Mouse (Mus musculus) heart, postnatal 0 days (tissue): ENCODE measurements around the gene Ptprm. TPM values are rescaled to one million over a fixed set of nuclear protein-coding genes. Genes with fewer than 3 reads are reported as not detected.
A peak's percentile ranks its signal among the peaks of the same experiment; 100 is the strongest.

Experiments used
- ATAC-seq: fragments of 200-750 bp; cut with Nextera tagmentation; 2 replicates; pipeline ENCODE4 v1.8.0; 2017; ENCODE audit warnings: low read depth, moderate number of reproducible peaks, moderate library complexity; ENCODE audit not compliant: insufficient read depth
- DNase-seq: peaks from one replicate; pipeline ENCODE4 v3.0.0-alpha.2; 2016; ENCODE audit warnings: low spot score
- H3K27ac ChIP-seq: fragments of 300-500 bp; sonication (generic); 2 replicates; pipeline ENCODE4 v1.5.1; 2014; ENCODE audit warnings: low read depth, mild to moderate bottlenecking
- H3K27me3 ChIP-seq: fragments of 300-500 bp; sonication (generic); 2 replicates; pipeline ENCODE4 v1.6.1; 2014; ENCODE audit warnings: low read length, mixed read lengths; ENCODE audit not compliant: control insufficient read depth, insufficient read depth
- H3K36me3 ChIP-seq: fragments of 300-500 bp; sonication (generic); replicated peaks from 2 replicates; pipeline ENCODE4 v1.6.1; 2014; ENCODE audit warnings: low read length, mixed read lengths; ENCODE audit not compliant: control insufficient read depth, insufficient read depth
- H3K4me1 ChIP-seq: fragments of 300-500 bp; sonication (generic); 2 replicates; pipeline ENCODE4 v1.6.1; 2014; ENCODE audit warnings: antibody characterized with exemption; ENCODE audit not compliant: control insufficient read depth, insufficient read depth
- H3K4me2 ChIP-seq: fragments of 300-500 bp; sonication (generic); 2 replicates; pipeline ENCODE4 v1.6.1; 2014; ENCODE audit warnings: low read depth, mild to moderate bottlenecking, low read length, moderate library complexity
- H3K4me3 ChIP-seq: fragments of 300-500 bp; sonication (generic); 2 replicates; pipeline ENCODE4 v1.5.1; 2014; ENCODE audit warnings: low read depth, low read length
- H3K9ac ChIP-seq: fragments of 300-500 bp; sonication (generic); replicated peaks from 2 replicates; pipeline ENCODE4 v1.6.1; 2014; ENCODE audit warnings: low read depth, low read length, mixed read lengths
- H3K9me3 ChIP-seq: fragments of 300-500 bp; sonication (generic); replicated peaks from 2 replicates; pipeline ENCODE4 v1.6.1; 2016; ENCODE audit warnings: low read length; ENCODE audit not compliant: control insufficient read depth
- CTCF ChIP-seq: IDR thresholded peaks from 2 replicates; pipeline ENCODE4 v1.5.1; 2016; ENCODE audit warnings: antibody characterized with exemption, control low read depth, low read depth
- EP300 ChIP-seq: IDR thresholded peaks from 2 replicates; pipeline ENCODE4 v1.6.1; 2016; ENCODE audit warnings: antibody characterized with exemption, low read depth
- WGBS: fragments of 180-500 bp; shearing (Covaris S2); extraction: QIAGEN DNeasy Blood & Tissue Kit; methylation state at CpG from one replicate; pipeline ENCODE4 v1.1.7; 2014; 5-methylcytosine and 5-hydroxymethylcytosine counted together
- polyA plus RNA-seq: library from polyadenylated mRNA; unstranded; fragments of >200 nt; fragmentation: Nextera tagmentation; extraction: Ambion mirVana; gene quantifications from 2 replicates; pipeline ENCODE4 v1.2.1, GENCODE M21; 2015
- total RNA-seq: library from RNA; depleted of rRNA; stranded (reverse); fragments of >200 nt; gene quantifications from 2 replicates; pipeline ENCODE4 v1.2.3, GENCODE M21; 2014; ENCODE audit warnings: low replicate concordance

Ptprm gene
- total and polyA plus RNA-seq, 2 experiments from 2014 or later = 11.9 to 48.0 TPM

DNA sequence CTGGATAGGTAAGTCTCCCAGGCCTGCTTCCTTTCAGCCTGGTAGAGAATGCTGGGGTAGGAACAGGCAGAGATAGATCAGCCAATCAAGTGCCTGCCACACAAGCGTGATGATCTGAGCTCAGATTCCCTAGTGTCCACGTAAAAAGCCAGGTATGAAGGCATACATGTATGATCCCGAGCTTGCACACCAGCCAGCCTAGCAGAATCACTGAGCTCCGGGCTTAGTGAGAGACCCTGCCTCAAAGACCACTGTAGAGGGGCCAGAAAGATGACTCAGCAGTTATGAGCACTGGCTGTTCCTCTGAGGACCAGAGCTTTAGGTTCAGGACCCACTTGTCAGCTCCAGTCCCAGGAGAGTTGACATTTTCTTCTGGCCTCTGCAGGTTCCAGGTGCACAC lies 52.9 kb downstream of the Ptprm start:
- H3K4me3 ChIP-seq = no peak overlapping the region
- ATAC-seq (no peak), DNase-seq (no peak)
- H3K9ac ChIP-seq = no peak overlapping the region
- no peaks in the 10 kb centered on the region for H3K27me3 ChIP-seq
- TF ChIP-seq CTCF = no peak
- TF ChIP-seq EP300 = no peak
- WGBS = 95% methylated on average over 4 of the region's 4 CpGs
- H3K27ac ChIP-seq = no peak overlapping the region
- no peak overlapping the region for H3K4me2 ChIP-seq
- H3K9me3 ChIP-seq = no peaks in the 10 kb centered on the region
- H3K36me3 ChIP-seq = no peaks in the 10 kb centered on the region
- H3K4me1 ChIP-seq = peaks cover 24% of the 10 kb centered on the region

DNA sequence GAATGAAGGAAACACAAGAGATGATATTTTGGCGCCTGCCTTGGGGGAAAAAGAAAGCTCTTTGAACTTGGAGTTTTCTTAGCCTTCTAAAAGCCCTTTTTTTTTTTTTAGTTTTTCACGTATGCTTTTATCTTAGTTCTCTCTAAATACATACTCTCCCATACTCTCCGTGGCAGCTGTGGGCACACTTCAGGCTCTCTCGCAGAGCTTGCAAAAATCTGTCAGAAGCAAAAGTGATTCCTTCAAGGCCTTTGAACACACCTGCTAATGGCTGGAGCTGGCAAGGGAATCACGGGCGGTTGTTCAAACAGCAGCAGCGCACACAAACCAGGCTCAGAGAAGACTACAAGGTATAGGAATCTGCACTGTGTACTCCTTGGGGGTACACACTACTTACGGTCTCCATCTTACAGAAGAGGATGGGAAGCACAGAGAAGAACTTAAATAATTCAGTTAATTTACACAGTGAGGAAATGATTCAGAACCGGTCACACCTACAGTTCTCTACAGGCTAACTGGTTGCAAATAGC lies 55.9 kb downstream of the Ptprm start:
- no peak overlapping the region for H3K4me2 ChIP-seq
- H3K27me3 ChIP-seq = no peaks in the 10 kb centered on the region
- WGBS = 73% methylated on average over 9 of the region's 9 CpGs
- no peak overlapping the region for H3K4me3 ChIP-seq
- ATAC-seq = no peak
- TF ChIP-seq EP300 = no peak
- TF ChIP-seq CTCF = no peak
- H3K9me3 ChIP-seq = no peaks in the 10 kb centered on the region
- H3K9ac ChIP-seq = no peak overlapping the region
- H3K27ac ChIP-seq = no peak overlapping the region
- no peaks in the 10 kb centered on the region for H3K36me3 ChIP-seq
- DNase-seq = no peak
- H3K4me1 ChIP-seq = peaks cover 3% of the 10 kb centered on the region; the same call in 1 of the 2 replicates

DNA sequence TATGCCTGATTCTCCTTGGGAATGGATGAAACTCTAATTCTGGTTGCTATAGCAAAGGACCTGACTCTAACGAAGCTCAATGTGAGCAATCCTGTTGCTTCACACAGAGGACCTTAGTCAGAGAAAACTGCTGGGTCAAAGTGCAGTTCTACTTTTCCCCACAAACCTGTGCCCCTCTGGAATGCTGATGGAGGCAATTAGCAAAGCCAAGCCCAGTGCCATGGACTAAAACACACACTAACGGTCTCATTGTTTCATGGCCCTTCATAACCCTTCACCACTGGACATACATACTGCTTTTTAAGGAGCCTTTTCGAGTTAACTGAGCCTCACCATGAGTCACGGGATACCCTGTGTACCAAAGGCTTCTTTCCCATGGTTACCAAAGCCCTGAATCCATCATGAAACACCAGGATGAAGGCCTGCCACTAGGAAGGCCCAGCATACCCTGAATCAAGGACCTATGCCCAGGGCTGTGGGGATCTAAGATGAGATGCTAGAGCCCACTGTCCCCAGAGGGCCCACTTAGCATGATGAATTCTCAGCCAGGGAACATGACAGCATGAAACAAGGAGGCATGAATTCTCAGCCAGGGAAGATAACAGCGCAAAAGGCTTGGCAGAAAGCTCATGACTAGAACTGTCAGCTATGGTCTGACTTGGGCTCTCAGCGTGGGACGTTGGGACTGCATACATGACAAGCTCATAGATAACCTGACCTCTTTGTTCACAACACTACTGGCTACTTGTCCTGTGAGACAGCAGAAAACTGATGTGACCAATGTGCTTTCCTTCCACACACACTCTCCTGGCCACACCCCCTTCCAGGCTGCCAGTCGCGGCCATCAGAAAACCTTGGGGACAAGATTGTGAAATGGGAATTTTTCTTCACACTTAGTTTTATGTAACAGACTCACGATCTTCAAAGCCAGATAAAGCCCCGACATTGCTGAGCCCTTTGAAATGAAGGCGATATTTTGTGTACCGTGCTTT lies 57.4 kb downstream of the Ptprm start:
- Histone ChIP-seq H3K9ac (no peak overlapping the region), H3K27ac (no peak overlapping the region), H3K9me3 (no peaks in the 10 kb centered on the region), H3K27me3 (no peaks in the 10 kb centered on the region), H3K4me1 (no peaks in the 10 kb centered on the region), H3K36me3 (no peaks in the 10 kb centered on the region), H3K4me2 (no peak overlapping the region), H3K4me3 (no peak overlapping the region)
- no peak for DNase-seq
- ATAC-seq = no peak
- TF ChIP-seq CTCF (no peak), EP300 (no peak)
- WGBS = 73% methylated on average over 13 of the region's 13 CpGs

DNA sequence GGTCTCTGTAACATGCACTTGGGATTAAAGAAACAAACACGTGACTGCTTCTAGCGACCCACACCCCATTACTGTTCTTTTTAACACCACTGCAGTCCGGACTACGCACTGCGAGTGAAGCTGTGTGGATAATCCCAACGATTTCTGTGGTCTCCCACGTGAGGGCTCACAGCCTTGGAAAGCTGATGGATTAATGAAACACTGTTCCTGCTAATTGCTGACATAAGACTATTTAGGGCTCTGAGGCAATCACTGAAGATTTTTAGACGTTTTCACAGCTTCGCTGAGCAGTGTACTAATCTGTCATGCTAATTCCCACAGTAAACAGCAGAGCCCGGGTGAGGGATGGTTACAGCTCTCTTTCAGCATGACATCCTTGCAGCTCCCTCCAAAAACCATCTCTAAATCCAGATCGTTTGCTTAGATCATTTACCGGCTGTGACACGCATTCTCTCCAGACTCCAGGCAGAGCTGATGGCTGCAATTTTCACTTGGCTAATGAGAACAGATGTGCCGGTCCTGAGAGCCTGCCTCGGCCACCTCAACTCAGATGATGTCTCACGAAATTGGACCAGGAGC lies 63.5 kb downstream of the Ptprm start:
- peak overlapping the region; percentile 35 for H3K4me2 ChIP-seq
- H3K9ac ChIP-seq = no peak overlapping the region
- H3K27me3 ChIP-seq = no peaks in the 10 kb centered on the region
- TF ChIP-seq CTCF (no peak), EP300 (no peak)
- ATAC-seq (no peak), DNase-seq (no peak)
- WGBS = 44% methylated on average over 16 of the region's 16 CpGs
- H3K4me1 ChIP-seq = no peaks in the 10 kb centered on the region
- H3K4me3 ChIP-seq = 0 out of 2 replicates have a peak overlapping the region, but pooled peaks have one; percentile 11
- H3K27ac ChIP-seq = no peak overlapping the region
- H3K9me3 ChIP-seq = no peaks in the 10 kb centered on the region
- H3K36me3 ChIP-seq = no peaks in the 10 kb centered on the region

DNA sequence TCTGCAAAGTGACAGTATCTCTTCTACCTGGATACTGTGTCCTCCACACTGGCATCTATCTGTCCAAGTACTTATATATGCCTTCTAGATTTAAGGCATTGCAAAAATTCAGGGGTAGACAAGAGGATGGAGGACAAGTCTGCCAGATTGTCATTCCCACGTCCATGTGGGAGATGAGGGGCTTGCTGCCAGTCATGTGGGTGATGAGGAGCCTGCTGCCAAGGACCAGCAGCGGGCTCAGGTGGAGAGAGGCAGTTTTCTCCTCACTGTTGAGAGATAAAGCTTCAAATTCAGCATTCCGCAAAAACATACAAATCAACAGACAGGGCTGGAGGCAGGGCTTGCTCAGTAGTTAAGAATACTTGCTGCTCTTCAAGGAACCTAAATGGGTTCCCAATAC lies 66.8 kb downstream of the Ptprm start:
- ATAC-seq = no peak
- DNase-seq = no peak
- Histone ChIP-seq H3K27me3 (no peaks in the 10 kb centered on the region), H3K27ac (no peak overlapping the region), H3K4me2 (no peak overlapping the region), H3K9ac (no peak overlapping the region), H3K9me3 (no peaks in the 10 kb centered on the region), H3K36me3 (no peaks in the 10 kb centered on the region), H3K4me3 (no peak overlapping the region), H3K4me1 (0 out of 2 replicates have a peak, but pooled peaks cover under 1% of the 10 kb centered on the region)
- TF ChIP-seq CTCF (no peak), EP300 (no peak)
- 76% methylated on average over 3 of the region's 3 CpGs for WGBS
